Mouse (Mus musculus): Measurements from ENCODE around the gene Zscan5b.
"Not testable (repeated sequence)": the region's sequence is repeated elsewhere in the genome, so short reads cannot be mapped to it uniquely, and the experiment has no call there.

The Zscan5b gene

DNA sequence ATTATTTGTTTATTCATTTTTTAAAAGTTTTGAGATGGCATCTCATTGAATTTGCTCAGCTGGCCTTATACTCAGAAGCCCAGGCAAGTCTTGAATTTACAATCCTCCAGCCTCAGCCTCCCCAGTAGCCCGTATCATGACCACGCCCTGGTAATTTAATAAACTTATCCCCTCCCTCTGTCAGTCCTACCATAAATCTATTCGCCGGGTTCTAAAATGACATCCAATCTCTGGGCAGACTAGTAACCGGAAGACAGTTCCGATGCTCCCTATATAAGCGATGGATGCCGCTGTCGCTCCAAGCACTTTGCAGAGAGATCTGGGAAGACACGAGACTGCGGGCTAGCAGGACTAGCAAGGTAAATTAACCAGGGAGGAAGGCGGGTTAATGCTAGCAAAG is at the start of gene Zscan5b:
Zscan5b (plus strand) TSS at position 301 of the 400 bp plus-strand sequence.
- DNase-seq (ENCODE audit: low read depth, low spot score) = no peak

DNA sequence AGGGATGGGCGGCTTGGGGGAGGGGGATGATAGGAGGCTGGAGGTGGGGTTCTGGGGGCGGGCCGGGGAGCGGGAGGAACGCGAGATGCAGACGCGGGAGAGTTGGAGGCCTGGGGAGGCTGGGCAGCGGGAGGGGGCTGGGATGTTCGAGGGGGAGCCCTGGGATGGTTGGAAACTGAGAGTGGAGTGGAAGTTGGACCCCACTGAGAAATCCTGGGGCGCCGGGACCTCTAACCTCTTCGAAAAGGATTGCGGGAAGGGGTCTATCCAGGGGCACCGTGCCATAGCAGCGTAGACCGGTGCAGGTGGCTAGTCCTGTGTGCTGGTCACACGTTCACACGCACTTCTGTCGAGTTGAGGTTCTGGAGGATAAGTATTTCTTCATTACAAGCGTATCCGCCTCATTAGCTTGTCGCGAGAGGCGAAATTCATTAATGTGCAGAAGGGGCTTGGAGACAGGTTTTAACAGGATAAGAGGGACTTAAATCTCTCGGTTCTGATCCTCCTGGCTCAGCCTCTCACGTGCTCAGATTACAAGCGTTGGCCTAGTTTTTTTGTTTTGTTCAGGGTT is 49.3 kb upstream of the Zscan5b start:
- no peak for DNase-seq (ENCODE audit: low read depth, low spot score)

DNA sequence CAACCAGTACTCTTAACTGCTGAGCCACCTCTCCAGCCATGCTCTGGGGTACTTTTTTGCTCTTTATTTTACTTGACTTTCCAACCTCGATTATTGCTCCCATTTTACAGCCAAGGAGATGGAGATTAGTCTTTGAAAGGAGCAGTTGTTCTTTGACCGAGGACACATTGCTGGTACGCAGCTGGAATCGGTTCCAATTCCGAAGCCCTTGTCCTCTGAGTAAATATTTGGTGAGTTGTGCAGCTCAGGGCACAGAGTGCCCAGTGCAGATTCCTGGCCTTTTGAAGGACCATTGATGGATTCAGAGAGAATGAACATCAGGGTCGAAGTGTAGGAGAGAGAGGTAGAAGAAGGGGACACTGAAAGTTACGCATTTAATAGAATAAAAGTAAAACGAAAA is 48.2 kb upstream of the Zscan5b start:
- DNase-seq (ENCODE audit: low read depth, low spot score) = no peak

DNA sequence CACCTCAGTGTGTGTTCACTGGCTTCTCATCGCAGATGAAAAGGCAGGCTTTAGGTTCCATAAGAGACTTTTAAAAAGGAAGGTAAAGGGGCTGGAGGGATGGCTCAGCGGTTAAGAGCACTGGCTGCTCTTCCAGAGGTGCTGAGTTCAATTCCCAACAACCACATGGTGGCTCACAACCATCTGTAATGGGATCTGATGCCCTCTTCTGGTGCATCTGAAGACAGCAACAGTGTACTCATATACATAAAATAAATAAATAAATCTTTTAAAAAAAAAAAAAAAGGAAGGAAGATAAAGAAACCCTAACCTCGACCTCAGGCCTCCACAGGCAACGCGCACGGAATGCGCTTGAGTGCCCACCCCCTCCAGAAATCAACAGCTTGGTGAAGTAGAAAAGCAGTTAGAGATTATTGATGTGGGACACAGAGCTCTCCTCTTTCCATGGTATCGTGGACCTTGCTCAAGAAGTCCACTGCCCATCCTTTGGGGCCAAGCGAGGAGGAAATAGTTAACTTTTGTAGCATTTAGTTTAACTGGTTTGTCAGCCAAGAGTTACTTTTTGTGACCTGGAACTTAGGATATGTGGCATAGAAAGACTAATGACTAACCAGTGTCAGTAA is 47.6 kb upstream of the Zscan5b start:
- DNase-seq (ENCODE audit: low read depth, low spot score) = not testable (repeated sequence)

DNA sequence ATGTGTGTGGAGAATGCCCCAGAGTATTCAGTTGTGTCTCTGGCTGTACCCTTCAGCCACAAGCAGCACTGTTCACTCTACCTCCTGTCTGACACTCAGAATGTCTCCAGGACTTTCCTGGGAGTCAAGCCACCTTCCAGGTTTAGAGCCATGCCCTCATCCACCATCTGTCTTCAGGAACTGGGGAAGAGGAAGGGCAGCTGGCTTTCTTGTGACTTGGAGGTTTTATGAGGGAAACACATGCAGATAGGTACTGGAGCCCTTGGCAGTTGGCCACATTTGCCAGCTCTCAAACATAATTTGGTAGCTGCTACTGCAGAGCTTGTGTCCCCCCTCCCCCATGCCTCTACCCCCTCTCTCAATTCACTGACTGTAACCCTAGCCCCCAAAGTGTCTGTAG is 43.1 kb upstream of the Zscan5b start:
- no peak for DNase-seq (ENCODE audit: low read depth, low spot score)

DNA sequence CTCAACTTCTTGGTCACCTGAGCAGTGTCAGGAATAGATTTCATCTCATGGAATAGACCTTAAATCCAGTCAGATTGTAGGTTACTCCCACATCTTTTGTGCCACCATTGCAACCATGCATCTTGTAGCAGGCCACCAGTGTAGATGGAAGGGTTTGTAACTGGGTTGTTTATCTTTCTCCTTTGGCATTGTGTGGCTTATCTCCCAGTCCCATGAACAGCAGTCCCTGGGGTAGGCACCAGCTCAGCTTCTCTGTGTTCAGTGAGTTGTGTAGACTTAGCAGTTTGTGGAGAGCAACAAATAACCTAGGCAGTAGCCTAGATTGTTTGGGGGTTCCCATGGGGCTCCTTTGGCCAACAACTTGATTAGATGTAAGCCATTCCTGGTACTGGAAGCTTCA is 39.2 kb upstream of the Zscan5b start:
- no peak for DNase-seq (ENCODE audit: low read depth, low spot score)

DNA sequence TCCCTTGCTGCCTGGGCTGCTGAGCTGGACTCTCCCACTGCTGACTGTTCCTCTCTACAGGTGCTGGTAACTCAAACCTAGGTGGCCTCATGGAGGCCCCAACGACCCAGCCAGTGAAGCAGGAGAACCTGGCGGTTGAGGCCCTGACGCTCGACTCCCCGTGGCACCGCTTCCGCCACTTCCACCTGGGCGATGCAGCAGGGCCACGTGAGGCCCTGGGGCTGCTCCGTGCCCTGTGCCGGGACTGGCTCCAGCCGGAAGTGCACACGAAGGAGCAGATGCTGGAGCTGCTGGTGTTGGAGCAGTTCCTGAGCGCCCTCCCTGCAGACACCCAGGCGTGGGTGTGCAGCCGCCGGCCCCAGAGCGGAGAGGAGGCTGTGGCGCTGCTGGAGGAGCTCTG is 38.3 kb upstream of the Zscan5b start:
- DNase-seq (ENCODE audit: low read depth, low spot score) = no peak

DNA sequence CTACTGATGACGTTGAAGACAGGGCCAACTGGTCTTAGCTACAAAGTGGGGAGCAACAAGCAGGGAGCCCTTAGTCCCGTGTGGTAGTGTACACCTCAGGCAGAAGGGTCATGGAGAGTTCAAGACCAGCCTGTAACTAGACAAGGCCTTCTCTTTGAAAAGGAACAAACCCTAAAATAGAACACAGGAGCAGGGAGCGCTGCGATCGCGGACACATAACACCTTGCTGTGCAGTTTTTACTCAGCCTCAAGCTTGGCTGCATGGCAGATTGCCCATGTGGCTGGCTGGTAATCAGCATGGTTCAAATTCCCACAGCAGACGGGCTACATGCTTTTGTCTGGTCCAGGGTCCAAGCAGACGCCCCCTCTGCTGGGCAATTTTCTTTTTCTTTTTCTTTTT is 37.6 kb upstream of the Zscan5b start:
- DNase-seq (ENCODE audit: low read depth, low spot score) = no peak

DNA sequence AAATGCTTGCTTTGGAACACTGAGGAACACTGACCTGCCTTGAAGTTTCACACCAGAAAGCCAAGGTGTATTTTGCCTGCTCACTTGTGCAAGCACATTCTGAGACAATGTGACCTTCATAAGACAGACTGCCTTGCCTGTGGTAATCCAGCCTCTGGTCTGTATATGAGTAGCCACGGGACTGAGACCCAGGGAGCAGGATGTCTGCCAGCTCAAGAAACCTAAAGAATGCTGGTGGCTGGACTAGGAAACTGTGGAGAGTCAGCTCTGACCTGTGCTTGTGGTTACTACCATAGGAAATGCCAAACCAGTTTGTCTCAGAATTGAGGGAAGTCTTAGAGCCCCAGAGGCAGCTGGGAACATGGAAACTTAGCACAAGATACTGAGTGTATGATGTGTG is 36.7 kb upstream of the Zscan5b start:
- no peak for DNase-seq (ENCODE audit: low read depth, low spot score)

DNA sequence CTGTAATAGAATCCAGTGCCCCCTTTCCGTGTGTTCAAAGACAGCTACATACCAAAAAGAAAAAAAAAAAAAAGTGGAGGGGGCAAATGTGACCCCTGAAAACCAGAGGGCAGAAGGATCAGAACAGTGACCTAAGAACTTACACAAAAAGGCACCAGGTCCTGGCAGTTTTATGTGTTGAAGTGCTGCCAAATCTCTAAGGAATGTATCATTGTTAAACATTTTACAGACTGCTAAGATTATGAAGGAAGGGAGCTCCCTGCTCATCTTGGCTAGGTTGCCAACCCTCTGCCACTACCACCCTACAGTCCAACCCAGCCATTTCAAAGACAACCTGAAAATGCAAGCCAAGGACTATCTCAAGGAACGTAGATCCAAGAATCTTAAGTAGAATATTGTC is 35.9 kb upstream of the Zscan5b start:
- no peak for DNase-seq (ENCODE audit: low read depth, low spot score)

DNA sequence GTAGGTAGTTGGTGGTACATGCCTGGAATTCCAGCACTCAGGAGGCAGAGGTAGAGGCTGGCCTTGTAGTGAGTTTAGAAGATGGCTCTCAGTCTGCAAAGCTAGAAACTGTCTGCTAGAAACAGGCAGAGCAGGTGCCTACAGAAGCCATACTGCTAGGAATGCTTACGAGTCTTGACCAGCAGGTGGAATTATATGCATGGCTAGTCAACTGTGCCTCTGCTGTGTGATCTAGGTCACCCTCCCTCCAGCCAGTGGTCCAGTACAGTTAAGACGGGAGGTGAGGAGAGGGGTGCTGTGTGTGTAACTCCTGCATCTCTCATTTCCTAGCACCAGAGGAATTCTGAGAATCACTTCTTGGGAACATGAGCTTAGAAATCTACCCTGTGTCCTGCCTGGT is 35.3 kb upstream of the Zscan5b start:
- DNase-seq (ENCODE audit: low read depth, low spot score) = no peak

DNA sequence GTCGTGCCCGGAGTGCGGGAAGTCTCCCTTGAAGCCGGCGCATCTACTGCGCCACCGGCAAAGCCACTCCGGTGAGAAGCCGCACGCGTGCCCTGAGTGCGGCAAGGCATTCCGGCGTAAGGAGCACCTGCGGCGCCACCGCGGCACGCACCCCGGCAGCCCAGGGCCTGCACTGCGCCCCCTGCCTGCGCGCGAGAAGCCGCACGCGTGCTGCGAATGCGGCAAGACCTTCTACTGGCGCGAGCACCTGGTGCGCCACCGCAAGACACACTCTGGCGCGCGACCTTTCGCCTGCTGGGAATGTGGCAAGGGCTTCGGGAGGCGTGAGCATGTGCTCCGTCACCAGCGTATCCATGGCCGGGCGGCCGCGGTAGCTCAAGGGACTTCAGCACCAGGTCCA is 32.5 kb upstream of the Zscan5b start:
- DNase-seq (ENCODE audit: low read depth, low spot score) = no peak

DNA sequence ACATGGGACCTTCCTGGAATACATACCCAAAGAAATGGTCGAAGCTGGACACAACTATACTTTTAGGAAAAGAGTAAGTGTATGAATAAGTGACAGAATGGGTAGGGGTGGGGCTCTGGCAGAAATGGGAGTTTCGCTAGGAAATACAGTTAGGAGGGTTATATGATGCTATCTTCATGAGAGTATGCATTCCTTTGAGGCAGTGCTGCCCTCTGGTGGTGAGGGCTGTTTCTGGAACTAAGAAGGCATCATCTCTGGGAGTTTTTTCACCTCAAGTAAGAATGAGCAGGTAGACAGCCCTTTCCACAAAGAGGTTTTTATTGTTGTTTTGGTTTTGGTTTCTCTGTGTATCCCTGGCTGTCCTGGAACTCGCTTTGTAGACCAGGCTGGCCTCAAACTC is 30.7 kb upstream of the Zscan5b start:
- DNase-seq (ENCODE audit: low read depth, low spot score) = peak; percentile 59

DNA sequence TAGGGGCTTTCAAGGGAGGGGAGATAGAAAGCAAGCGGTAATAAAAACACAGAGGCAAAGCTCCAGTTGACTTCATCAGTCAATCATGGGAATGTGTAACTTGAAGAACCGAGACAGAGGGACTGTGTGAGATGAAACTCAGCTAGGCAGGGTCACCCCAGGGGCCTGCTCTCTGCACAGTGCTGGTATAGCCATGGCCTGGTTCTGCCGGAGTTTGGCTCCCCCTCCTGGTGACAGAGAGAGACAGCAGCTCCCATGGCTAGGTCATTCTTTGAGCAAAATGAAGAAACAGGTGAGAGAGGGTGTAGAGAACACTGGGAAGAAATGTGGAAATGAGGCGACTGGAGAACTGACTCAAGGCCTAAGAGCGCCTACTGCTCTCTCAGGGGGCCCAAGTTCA is 27.9 kb upstream of the Zscan5b start:
- DNase-seq (ENCODE audit: low read depth, low spot score) = peak; percentile 51

DNA sequence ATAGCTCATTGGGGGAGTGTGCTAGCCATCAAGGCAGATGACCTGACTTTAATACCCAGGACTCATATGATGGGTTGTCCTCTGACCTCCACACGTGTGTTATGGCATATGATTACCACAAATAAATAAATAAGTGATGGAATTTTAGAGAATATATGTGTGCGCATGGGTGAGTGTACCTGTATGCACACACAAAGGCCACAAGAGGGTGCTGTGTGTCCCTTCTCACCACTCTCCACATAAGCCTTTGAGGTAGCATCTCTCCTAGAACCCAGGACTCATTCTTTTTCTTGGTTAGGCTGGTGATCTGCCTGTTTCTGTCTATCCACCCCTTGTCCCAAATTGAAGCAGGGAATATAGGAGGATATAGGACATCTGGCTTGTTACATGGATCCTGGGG is 26.3 kb upstream of the Zscan5b start:
- no peak for DNase-seq (ENCODE audit: low read depth, low spot score)

DNA sequence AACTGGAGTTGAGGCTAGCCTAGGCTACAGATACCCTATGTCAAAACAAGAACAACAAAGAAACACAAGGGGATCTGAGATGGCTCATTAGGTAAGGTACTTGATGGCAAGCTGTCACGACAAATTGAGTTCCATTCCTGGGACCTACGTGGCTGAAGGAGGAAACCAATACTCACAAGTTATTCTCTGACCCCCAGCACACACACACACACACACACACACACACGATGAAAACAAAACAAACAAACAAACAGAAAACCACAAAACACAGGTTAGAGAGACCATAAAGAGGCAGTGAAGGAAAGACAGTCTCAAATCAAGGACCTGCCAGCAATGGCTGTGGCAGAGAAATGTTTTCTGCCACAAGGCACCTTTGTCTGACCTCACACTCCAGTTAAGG is 25.3 kb upstream of the Zscan5b start, which contains the start of gene Galp:
Galp (plus strand) TSS at position 301 of the 400 bp plus-strand sequence.
- no peak for DNase-seq (ENCODE audit: low read depth, low spot score)

DNA sequence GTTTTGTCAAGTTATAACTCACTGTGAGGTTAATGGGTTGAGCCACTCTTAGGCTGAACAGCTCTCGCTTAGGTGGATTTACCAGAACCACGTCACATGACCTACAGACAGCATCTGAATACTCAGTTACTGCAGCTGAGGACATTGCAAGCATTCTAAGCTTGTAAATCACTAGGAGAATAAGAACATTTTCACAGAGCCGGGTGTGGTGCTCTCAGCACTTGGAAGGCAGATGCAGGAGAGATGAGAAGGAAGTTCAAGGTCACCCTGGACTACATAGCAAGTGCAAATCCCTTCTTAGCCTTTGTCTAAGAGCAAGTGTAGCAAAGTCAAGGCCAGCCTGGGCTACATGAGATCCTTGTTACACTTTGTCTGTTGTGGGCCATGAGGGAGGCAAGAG is 17.9 kb upstream of the Zscan5b start:
- no peak for DNase-seq (ENCODE audit: low read depth, low spot score)

DNA sequence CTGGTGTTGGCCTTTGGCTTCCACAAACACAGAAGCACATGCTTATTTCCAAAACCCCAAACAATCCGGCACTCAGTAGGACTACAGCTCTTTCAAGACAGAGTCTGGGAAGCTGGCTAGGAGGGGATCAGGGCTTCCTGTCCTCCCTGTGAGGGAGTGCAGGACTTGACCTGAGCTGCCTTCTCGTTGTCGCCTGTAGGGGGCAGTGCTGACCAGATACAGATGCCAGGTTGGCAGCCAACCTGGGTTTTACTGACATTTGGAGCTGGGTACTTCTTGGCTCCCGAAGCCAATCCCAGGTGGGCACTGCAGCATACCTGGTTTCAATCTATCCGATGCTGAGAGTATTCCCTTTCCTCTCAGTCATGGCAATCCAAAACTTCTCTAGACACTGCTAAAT is 8.9 kb upstream of the Zscan5b start:
- DNase-seq (ENCODE audit: low read depth, low spot score) = no peak

DNA sequence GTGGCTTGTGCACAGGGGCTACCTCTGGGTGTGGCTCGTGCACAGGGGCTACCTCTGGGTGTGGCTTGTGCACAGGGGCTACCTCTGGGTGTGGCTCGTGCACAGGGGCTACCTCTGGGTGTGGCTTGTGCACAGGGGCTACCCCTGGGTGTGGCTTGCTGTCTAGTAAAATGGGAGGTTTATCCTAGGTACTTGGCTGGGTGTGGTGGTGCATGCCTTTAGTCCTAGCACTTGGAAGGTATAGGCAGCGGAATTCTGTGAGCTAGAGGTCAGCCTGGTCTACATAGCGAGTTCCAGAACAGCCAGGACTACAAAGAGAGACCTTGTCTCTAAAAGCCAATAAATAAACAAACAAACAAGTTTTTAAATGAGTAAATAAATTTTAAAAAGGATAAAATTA is 7.4 kb upstream of the Zscan5b start:
- DNase-seq (ENCODE audit: low read depth, low spot score) = not testable (repeated sequence)

DNA sequence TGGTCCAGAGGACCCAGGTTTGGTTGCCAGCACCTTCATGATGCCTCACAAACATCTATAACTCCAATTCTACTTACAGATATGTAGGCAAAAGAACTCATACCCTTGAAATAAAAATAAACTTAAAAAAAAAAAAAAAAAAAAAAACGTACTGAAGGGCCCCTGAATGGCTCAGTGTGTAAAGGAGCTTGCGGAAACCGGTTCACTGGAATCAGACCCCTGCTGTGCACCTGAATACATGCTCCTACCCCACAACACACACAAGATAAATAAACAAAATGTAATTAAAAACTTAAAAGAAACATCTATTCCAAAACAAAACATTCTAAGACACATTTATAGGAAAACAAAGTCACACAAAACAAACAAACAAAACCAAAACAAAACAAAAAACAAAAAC is 1.9 kb upstream of the Zscan5b start:
- no peak for DNase-seq (ENCODE audit: low read depth, low spot score)

DNA sequence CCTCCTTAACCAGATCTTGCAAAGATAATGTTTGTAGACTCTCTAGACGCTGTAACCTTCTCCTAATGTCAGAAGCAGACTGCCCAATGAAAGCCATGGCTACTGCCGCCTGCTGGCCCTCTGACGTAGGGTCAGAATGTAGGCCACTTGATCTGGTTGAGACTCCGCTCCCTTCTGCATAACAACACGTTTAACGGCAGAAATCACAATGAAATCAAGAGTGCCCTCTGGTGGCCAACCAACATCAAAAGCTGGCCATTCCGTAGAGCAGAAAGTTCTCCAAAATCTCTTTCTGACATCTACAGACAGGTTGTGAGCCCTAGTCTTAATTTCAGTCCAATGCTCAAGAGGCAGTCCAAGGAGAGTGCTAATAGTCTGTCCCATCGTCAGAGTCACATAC is 6.4 kb downstream of the Zscan5b start:
- DNase-seq (ENCODE audit: low read depth, low spot score) = not testable (repeated sequence)

DNA sequence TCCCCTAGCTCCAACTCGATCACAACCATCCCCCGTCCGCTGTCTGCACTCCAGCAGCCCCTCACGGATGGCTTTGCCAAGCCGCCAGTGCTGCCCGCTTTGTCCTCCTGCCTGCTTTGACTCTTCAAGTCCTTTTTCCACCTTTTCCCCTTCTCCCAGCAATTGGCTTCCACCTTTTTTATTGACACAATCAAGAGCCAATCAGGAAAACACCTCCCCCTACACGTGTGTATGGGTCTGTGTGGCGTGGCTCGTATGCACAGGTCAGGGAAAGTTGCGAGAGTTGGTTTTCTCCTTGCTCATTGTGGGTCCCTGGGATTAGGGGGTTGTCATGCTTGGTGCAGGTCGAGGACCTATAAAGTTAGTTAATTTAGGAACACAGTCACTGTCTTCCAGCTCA is 17.7 kb downstream of the Zscan5b start:
- no peak for DNase-seq (ENCODE audit: low read depth, low spot score)

DNA sequence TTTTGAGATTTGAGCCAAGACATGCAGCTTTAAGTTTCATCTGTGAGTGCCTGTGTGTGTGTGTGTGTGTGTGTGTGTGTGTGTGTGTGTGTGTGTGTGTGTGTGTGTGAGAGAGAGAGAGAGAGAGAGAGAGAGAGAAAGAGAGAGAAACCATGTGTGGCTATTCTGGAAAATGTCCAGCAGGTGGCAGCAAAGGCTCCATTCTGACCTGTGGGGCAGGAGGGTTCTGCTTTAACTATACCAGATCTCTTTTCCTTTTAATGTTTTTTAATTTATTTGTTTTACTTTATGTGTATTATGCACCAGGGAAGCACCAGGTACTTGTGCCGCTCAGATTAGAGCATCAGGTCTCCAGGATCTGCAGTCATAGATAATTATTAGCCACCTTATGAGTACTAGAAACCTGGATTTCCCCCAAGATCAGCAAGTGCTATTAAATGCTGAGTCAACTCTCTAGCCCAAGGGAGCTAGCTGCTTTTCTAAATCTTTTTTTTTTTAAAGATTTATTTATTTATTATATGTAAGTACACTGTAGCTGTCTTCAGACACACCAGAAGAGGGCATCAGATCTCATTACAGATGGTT is 18.9 kb downstream of the Zscan5b start:
- not testable (repeated sequence) for DNase-seq (ENCODE audit: low read depth, low spot score)

All from embryo, embryonic 11.5 days (tissue).